Mouse (Mus musculus) megakaryocyte, embryonic 14.5 days (primary cell): ENCODE results near the gene Tcl1b4. TPM values are rescaled to one million over a fixed set of nuclear protein-coding genes. Genes with fewer than 3 reads are reported as not detected.

ENCODE experiments used
- H3K27me3 ChIP-seq: replicated peaks from 2 replicates; pipeline ENCODE3; 2012; ENCODE audit warnings: inconsistent platforms
- H3K36me3 ChIP-seq: replicated peaks from 2 replicates; pipeline ENCODE3; 2012; ENCODE audit warnings: low read length, inconsistent platforms, mixed read lengths
- H3K4me1 ChIP-seq: 2 replicates; pipeline ENCODE4 v1.6.1; 2012; ENCODE audit warnings: inconsistent platforms
- H3K4me3 ChIP-seq: replicated peaks from 2 replicates; pipeline ENCODE3; 2012; ENCODE audit warnings: moderate library complexity, mild to moderate bottlenecking, inconsistent platforms
- H3K9me3 ChIP-seq: 2 replicates; pipeline ENCODE4 v1.6.1; 2012; ENCODE audit warnings: inconsistent platforms
- FLI1 ChIP-seq: IDR thresholded peaks from 2 replicates; pipeline ENCODE4 v1.6.1; 2012; ENCODE audit warnings: low read length, inconsistent platforms, mixed read lengths
- GATA1 ChIP-seq: IDR thresholded peaks from 3 replicates; pipeline ENCODE4 v1.6.1; 2012; ENCODE audit warnings: mixed read lengths, low read length, inconsistent platforms, borderline replicate concordance
- polyA plus RNA-seq: library from polyadenylated mRNA; stranded (reverse); fragments of >175 nt; gene quantifications from 2 replicates; pipeline ENCODE4 v1.2.3, GENCODE M21; 2012; ENCODE audit warnings: low replicate concordance; ENCODE audit not compliant: insufficient read depth

The Tcl1b4 gene
- polyA plus RNA-seq, 1 experiment, result not detected

DNA sequence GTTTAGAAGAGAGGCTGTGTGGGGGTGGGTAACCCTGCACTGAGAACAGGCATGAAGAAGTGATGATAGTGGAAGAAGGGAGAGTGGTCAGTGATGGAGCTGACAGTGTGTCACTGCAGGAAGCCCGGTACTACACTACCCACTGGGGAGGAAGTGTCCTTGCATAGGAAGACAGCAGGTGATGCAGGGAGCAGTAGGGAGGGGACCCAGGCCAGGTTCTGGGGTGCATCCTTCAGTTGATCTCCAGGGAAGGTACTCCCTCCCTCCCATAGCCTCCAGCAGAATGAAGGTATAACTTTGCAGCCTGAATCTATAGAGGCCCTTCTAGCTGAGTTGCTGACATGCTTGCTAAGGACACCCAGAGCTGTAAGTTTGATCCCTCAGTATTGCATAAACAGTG, 5.3 kb downstream of the Tcl1b4 start:
- no peaks in the 10 kb centered on the region for H3K4me1 ChIP-seq
- H3K4me3 ChIP-seq, result no peak overlapping the region
- H3K27me3 ChIP-seq, result no peaks in the 10 kb centered on the region
- no peaks in the 10 kb centered on the region for H3K36me3 ChIP-seq
- TF ChIP-seq GATA1, result no peak
- TF ChIP-seq FLI1, result no peak
- H3K9me3 ChIP-seq, result peaks cover 8% of the 10 kb centered on the region

DNA sequence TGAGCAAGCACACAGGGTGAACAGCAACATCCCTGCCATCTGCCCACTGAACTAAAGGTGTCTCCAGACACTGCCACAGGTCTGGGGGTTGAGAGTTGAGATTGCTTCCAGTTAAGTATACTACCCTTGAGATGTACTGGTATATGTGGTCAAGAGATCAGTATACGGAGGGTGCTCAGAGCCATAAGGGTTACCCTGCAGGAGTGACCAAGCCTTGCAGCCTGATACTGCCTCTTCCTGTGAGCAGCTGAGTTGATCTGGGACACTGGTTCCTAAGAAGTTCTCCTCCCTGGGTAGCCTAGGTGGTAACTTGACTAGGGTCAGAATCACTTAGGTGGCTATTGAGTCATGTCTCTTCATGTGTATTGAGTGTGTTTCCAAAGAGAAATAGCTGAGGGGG, 6.7 kb downstream of the Tcl1b4 start:
- H3K36me3 ChIP-seq, result no peaks in the 10 kb centered on the region
- no peaks in the 10 kb centered on the region for H3K27me3 ChIP-seq
- TF ChIP-seq GATA1, result no peak
- no peak for TF ChIP-seq FLI1
- H3K9me3 ChIP-seq, result peaks cover 8% of the 10 kb centered on the region
- H3K4me1 ChIP-seq, result no peaks in the 10 kb centered on the region
- no peak overlapping the region for H3K4me3 ChIP-seq

DNA sequence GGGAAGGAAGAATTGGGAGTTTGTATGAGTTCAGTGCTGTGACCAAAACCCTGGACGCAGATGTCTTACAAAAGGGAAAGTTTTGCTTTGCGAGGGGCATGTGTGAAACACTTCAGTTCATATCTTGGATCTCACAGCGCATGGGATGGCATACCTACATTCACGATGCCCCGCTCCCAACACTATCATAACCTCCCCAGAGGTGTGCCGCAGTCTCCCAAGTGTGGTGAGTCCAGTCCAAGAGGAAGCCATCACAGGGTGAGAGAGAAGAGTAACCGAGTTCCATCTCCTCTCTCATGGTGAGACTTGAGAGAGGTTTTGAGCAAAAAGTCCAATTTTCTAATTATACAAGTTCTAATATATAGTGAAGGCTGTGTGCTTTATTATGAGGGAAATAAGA, 7.5 kb downstream of the Tcl1b4 start:
- peaks cover 8% of the 10 kb centered on the region for H3K9me3 ChIP-seq
- no peaks in the 10 kb centered on the region for H3K4me1 ChIP-seq
- no peaks in the 10 kb centered on the region for H3K27me3 ChIP-seq
- H3K4me3 ChIP-seq, result no peak overlapping the region
- H3K36me3 ChIP-seq, result no peaks in the 10 kb centered on the region
- TF ChIP-seq FLI1 (no peak), GATA1 (no peak)

DNA sequence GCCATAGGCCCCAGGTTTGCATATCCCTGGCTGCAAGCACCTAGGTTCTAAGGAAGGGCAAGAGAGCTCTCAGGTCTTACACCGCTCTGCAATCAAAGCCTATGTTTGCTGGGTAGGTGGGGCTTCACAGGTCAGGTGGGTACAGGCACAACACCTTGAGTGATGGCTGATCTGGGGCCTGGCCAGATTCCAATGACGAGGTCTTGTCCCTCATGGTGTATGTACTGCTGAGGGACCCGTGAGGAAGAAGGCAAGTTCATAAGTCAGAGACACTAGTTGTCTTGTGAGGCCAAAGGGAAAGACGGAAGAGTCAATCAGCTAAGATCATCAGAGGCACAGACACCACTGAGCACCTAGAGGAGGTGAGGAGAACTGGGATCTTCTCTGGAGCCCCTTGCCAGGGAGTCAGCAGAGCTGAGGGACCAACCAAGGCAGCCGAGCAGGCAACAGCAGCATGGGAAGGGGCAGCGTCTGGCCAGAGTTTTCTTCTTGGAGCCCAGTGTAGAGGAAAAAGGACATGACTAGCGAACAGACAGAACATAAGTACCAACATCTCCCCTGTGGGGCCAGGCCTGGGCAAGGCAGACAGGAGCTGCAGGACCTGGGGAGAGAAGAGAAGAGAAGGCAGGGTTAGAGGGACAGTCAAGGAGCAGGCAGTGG, 15.5 kb downstream of the Tcl1b4 start:
- no peaks in the 10 kb centered on the region for H3K36me3 ChIP-seq
- TF ChIP-seq GATA1 (no peak), FLI1 (no peak)
- no peaks in the 10 kb centered on the region for H3K27me3 ChIP-seq
- H3K4me3 ChIP-seq, result no peak overlapping the region
- H3K4me1 ChIP-seq, result no peaks in the 10 kb centered on the region
- H3K9me3 ChIP-seq, result peaks cover 5% of the 10 kb centered on the region

DNA sequence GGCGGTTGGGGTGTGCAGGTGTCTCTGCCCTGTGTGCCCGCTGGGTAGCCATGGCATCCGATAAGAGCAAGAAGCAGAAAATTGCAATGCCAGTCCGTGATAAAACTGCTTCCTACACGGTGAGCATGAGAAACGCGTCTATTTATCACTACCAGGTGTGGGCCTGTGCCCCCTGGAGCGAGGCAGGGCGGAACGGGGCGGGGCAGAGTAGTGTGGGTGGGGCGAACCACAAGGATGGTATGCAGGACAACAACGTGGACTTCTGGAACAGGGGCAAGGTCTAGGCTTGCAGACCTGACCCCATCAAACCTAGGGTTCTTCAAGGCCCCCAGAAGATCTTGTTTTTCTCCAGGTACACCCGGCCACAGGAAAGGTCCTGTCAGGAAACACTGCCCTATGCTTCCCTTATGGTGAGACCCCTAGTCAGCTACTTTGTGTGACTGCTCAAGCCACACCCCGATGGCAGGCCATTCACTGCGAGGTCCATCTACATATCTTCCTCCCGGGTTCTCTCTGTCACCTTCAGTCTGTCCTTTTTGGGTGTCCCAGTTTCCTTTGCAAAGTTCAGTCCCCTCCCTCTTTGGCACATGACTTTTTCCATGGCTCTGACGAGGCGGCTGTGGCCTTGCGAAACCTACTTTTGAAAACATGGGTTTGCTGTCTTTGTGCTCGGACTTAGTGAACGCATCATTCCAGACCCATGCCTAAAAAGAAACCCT, 21.0 kb downstream of the Tcl1b4 start, which contains the start of gene Tcl1:
Gene Tcl1 (minus strand): TSS at position 193 of the 719 bp plus-strand sequence.
- no peaks in the 10 kb centered on the region for H3K27me3 ChIP-seq
- H3K4me1 ChIP-seq, result no peaks in the 10 kb centered on the region

DNA sequence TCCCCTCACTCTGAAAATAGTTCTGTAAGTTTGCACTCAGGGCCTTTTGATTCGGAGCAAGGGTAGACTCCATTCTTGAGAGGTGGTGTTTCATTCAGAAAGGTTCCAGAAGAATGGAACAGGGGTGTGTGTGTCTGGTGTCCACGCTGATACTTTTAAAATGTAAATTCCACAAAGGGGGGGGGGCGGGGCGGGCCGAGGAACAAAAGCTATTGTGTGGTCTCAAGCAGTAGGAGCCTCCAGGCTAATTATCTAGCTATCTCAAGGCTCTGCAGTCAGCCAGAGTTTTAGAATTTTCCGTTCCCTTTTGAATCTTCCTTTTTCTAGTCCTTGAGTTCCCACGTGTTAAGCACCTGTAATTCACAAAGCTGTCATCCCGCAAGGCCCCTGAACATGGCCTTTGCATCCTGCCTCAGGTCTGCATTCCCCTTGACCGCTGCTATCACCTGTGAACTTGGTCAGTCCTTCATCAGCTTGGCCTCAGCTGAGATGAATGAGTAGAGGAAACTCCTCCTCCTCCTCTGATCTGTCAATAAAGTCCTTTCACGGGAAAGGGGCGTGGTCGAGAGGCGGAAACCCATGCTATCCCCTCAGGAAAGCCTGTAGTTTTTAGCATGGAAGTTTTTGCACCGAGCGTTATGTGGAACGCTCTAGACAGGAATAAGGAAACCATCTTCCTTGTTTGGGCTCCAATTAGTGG, 23.0 kb downstream of the Tcl1b4 start:
- H3K4me1 ChIP-seq, result no peaks in the 10 kb centered on the region
- no peaks in the 10 kb centered on the region for H3K27me3 ChIP-seq
- no peaks in the 10 kb centered on the region for H3K36me3 ChIP-seq
- peaks cover 17% of the 10 kb centered on the region for H3K9me3 ChIP-seq
- TF ChIP-seq FLI1, result no peak
- TF ChIP-seq GATA1, result no peak
- H3K4me3 ChIP-seq, result no peak overlapping the region

More for the DNA sequence above, 21.0 kb downstream of the Tcl1b4 start, which contains the start of gene Tcl1:
- no peak for TF ChIP-seq FLI1
- TF ChIP-seq GATA1, result no peak
- peaks cover 17% of the 10 kb centered on the region for H3K9me3 ChIP-seq
- peak within 1 kb of the TSS; percentile 14 for H3K4me3 ChIP-seq
- H3K36me3 ChIP-seq, result no peaks in the 10 kb centered on the region

DNA sequence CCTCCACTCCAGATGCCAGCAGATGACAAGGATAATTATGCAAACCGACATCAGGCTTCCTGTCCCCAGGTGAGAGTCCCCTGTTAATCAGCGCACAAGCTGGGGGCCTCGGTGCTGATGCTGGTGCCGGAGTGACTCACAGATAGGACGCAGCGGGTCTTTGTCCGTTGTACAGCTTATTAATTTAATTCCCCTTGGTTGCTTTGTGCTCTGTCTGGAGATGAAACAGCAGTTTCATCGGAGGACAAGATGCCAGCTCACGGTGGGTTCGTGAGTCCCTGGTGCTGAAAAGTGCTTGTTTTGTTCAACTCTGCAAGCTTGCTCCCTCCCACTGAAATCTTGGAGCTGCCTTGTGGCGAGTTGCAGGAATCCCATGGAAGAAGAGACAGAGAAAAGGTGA, 32.6 kb downstream of the Tcl1b4 start:
- no peak overlapping the region for H3K4me3 ChIP-seq
- H3K36me3 ChIP-seq, result no peaks in the 10 kb centered on the region
- H3K4me1 ChIP-seq, result no peaks in the 10 kb centered on the region
- TF ChIP-seq GATA1 (no peak), FLI1 (no peak)
- peaks cover 44% of the 10 kb centered on the region for H3K9me3 ChIP-seq
- H3K27me3 ChIP-seq, result no peaks in the 10 kb centered on the region

DNA sequence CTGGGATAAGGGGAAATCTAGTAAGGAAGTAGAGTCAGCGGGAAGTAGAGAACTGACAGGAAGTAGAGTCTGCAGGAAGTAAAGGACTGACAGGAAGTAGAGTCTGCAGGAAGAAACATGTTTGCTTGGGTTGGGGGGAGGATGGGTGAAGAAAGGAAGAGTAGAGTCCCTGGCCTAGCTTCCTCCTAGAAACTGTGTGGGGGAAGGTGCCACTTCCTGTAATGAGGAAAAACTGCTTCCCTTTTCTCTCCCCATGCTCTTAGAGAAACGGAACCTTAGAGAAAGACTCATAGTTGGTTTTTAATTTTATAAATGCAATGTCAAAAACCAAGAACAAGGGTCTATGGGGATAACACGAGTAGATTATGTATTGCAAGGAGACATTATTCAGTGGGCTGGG, 33.3 kb downstream of the Tcl1b4 start:
- no peaks in the 10 kb centered on the region for H3K27me3 ChIP-seq
- H3K4me3 ChIP-seq, result no peak overlapping the region
- H3K36me3 ChIP-seq, result no peaks in the 10 kb centered on the region
- peaks cover 50% of the 10 kb centered on the region for H3K9me3 ChIP-seq
- no peaks in the 10 kb centered on the region for H3K4me1 ChIP-seq
- no peak for TF ChIP-seq FLI1
- no peak for TF ChIP-seq GATA1

DNA sequence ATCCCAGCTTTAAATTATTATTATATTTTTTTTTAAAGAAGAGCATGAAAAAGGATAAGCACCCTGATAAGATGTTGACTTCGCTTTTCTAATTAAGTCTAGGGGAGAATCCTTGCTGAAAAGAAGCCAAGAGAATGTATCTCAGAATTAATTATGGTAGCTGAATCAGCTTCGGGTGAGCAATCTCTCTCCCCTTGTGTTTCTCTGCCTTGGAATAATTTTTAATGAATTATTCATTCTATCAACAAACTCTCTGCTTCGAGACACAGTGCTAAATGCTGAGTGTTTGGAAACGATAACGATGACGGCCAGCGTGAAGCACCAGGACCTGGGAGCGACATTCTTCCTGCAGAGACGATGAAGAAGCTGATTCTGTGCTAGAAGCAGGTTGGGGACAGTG, 37.3 kb downstream of the Tcl1b4 start:
- Histone ChIP-seq H3K4me3 (no peak overlapping the region), H3K27me3 (no peaks in the 10 kb centered on the region), H3K4me1 (no peaks in the 10 kb centered on the region), H3K36me3 (no peaks in the 10 kb centered on the region), H3K9me3 (peaks cover 67% of the 10 kb centered on the region)
- no peak for TF ChIP-seq GATA1
- TF ChIP-seq FLI1, result no peak
